Mouse (Mus musculus): ENCODE measurements around the gene Crabp2. TPM values are rescaled to one million over a fixed set of nuclear protein-coding genes. Genes with fewer than 3 reads are reported as not detected.

The Crabp2 gene
- total and polyA plus RNA-seq, 3 experiments = 0.23 to 1.2 TPM; not detected in 1

GRCm38 (mm10) chr3:87951946-87952345, 3.5 kb downstream of the Crabp2 start:
- no peaks in the 10 kb centered on the region for H3K27me3 ChIP-seq (ENCODE audit: control insufficient read depth in 1 of 2, insufficient read depth in 2 of 2, low read length in 2 of 2)
- H3K36me3 ChIP-seq (ENCODE audit: control insufficient read depth in 1 of 2, insufficient read depth in 2 of 2, low read length in 2 of 2) = no peaks in the 10 kb centered on the region
- H3K4me1 ChIP-seq (ENCODE audit: control insufficient read depth in 1 of 2, insufficient read depth in 2 of 2, low read length in 2 of 2) = no peaks in the 10 kb centered on the region

DNA sequence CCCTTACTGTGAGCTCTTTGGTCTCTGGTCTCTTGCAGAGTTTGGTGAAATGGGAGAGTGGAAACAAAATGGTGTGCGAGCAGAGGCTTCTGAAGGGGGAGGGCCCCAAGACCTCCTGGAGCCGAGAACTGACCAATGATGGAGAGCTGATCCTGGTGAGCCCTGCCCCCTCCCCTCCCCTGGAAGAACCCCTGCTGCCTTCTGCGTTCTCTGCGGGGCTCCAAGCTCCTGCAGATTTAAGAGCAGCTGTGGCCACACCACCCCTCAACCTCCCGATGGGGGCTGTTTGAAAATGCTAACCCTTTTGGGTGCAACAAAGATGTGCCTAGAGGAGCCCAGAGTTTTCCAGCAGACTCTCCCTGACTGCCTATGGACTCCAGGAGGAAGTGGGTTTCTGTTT, 4.0 kb downstream of the Crabp2 start:
- Histone ChIP-seq H3K4me3 (ENCODE audit: control insufficient read depth in 1 of 2, insufficient read depth in 1 of 2, low read depth in 2 of 2, low read length in 2 of 2) (no peak overlapping the region), H3K79me2 (ENCODE audit: control insufficient read depth, insufficient read depth, low read length, poor library complexity) (no peaks in the 10 kb centered on the region)
- no peak for TF ChIP-seq EP300 (IDR thresholded peaks at IDR 0.05; ENCODE audit: low read depth in 1 of 2, low read length in 2 of 2)

More at GRCm38 (mm10) chr3:87951946-87952345, 3.5 kb downstream of the Crabp2 start:
- Histone ChIP-seq H3K4me3 (ENCODE audit: control insufficient read depth in 1 of 2, insufficient read depth in 1 of 2, low read depth in 2 of 2, low read length in 2 of 2) (no peak overlapping the region), H3K79me2 (ENCODE audit: control insufficient read depth, insufficient read depth, low read length, poor library complexity) (no peaks in the 10 kb centered on the region), H3K27ac (ENCODE audit: control insufficient read depth, low read depth, low read length) (no peak overlapping the region), H3K9ac (ENCODE audit: control insufficient read depth, low read depth, low read length, poor library complexity, severe bottlenecking) (no peak overlapping the region), H3K9me3 (replicated peaks; ENCODE audit: insufficient read depth, low read length) (no peaks in the 10 kb centered on the region)
- no peak for DNase-seq (ENCODE audit: low read depth, low spot score)
- no peak for TF ChIP-seq TAL1 (IDR thresholded peaks at IDR 0.05; ENCODE audit: low read length)
- TF ChIP-seq JUND (IDR thresholded peaks at IDR 0.05; ENCODE audit: low read depth, low read length) = no peak
- no peak for TF ChIP-seq KAT2A (conservative IDR thresholded peaks at IDR 0.05; ENCODE audit: low read depth, low read length)
- TF ChIP-seq RCOR1 (IDR thresholded peaks at IDR 0.05; ENCODE audit: low read depth, low read length) = no peak
- no peak for TF ChIP-seq CHD2 (IDR thresholded peaks at IDR 0.05; ENCODE audit: low read length)
- TF ChIP-seq ZMIZ1 (IDR thresholded peaks at IDR 0.05; ENCODE audit: low read depth, low read length) = no peak
- TF ChIP-seq SMC3 (IDR thresholded peaks at IDR 0.05; ENCODE audit: low read depth, low read length) = no peak
- TF ChIP-seq MEF2A (IDR thresholded peaks at IDR 0.05; ENCODE audit: extremely low read depth, insufficient replicate concordance, low read depth, low read length, poor library complexity, severe bottlenecking) = no peak
- no peak for TF ChIP-seq GABPA (IDR thresholded peaks at IDR 0.05; ENCODE audit: low read depth, low read length)
- TF ChIP-seq TBP (IDR thresholded peaks at IDR 0.05; ENCODE audit: low read depth, low read length) = no peak
- TF ChIP-seq ELF1 (IDR thresholded peaks at IDR 0.05; ENCODE audit: low read depth, low read length) = no peak
- TF ChIP-seq ZNF384 (IDR thresholded peaks at IDR 0.05; ENCODE audit: low read depth, low read length) = no peak
- TF ChIP-seq RAD21 (IDR thresholded peaks at IDR 0.05; ENCODE audit: low read depth, low read length) = no peak
- no peak for TF ChIP-seq ZC3H11A (IDR thresholded peaks at IDR 0.05; ENCODE audit: low read depth, low read length)
- TF ChIP-seq MYC (IDR thresholded peaks at IDR 0.05; ENCODE audit: low read depth, low read length) = no peak

More for the DNA sequence above, 4.0 kb downstream of the Crabp2 start:
- no peak overlapping the region for H3K9ac ChIP-seq (ENCODE audit: control insufficient read depth, low read depth, low read length, poor library complexity, severe bottlenecking)
- H3K27ac ChIP-seq (ENCODE audit: control insufficient read depth, low read depth, low read length) = no peak overlapping the region
- no peaks in the 10 kb centered on the region for H3K4me1 ChIP-seq (ENCODE audit: control insufficient read depth in 1 of 2, insufficient read depth in 2 of 2, low read length in 2 of 2)
- no peak for DNase-seq (ENCODE audit: low read depth, low spot score)
- H3K36me3 ChIP-seq (ENCODE audit: control insufficient read depth in 1 of 2, insufficient read depth in 2 of 2, low read length in 2 of 2) = no peaks in the 10 kb centered on the region
- H3K9me3 ChIP-seq (replicated peaks; ENCODE audit: insufficient read depth, low read length) = no peaks in the 10 kb centered on the region
- H3K27me3 ChIP-seq (ENCODE audit: control insufficient read depth in 1 of 2, insufficient read depth in 2 of 2, low read length in 2 of 2) = no peaks in the 10 kb centered on the region
